Mouse (Mus musculus) lung, postnatal 4 days (tissue): ENCODE measurements at regions not wholly inside any gene's neighbourhood (a gene's known extent, or its start where the extent isn't known, plus 50 kb on each side); places are given as distances from the start of the nearest gene placed in this dataset.
A peak's percentile ranks its signal among the peaks of the same experiment; 100 is the strongest.

Experiments used
- DNase-seq, 2 experiments: peaks; one replicate each; pipeline ENCODE4 v3.0.0; 2021

- DNase-seq, result no peak
Measured at GRCm38 (mm10) chr11:64924989-64925388, 53.8 kb upstream of the Elac2 start.

GRCm38 (mm10) chr11:64925970-64926369 is 52.9 kb upstream of the Elac2 start:
- peak; percentile 6 to 32 for DNase-seq
